Mouse (Mus musculus): ENCODE measurements around the gene R3hdm1. TPM values are rescaled to one million over a fixed set of nuclear protein-coding genes. Genes with fewer than 3 reads are reported as not detected.

Gene R3hdm1
- total and polyA plus RNA-seq, 3 experiments, result 17.7 to 164 (median 106) TPM

GRCm38 (mm10) chr1:128285136-128285535, 182.0 kb downstream of the R3hdm1 start:
- H3K9ac ChIP-seq (ENCODE audit: control insufficient read depth, low read depth, low read length, poor library complexity, severe bottlenecking), result no peak overlapping the region

More at GRCm38 (mm10) chr1:128285136-128285535, 182.0 kb downstream of the R3hdm1 start:
- no peaks in the 10 kb centered on the region for H3K79me2 ChIP-seq (ENCODE audit: control insufficient read depth, insufficient read depth, low read length, poor library complexity)
- H3K4me1 ChIP-seq (ENCODE audit: control insufficient read depth in 1 of 2, insufficient read depth in 2 of 2, low read length in 2 of 2), result no peaks in the 10 kb centered on the region
- no peak for DNase-seq (ENCODE audit: low read depth, low spot score)
- H3K4me3 ChIP-seq (ENCODE audit: control insufficient read depth in 1 of 2, insufficient read depth in 1 of 2, low read depth in 2 of 2, low read length in 2 of 2), result no peak overlapping the region
- no peaks in the 10 kb centered on the region for H3K9me3 ChIP-seq (replicated peaks; ENCODE audit: insufficient read depth, low read length)
- no peaks in the 10 kb centered on the region for H3K27me3 ChIP-seq (ENCODE audit: control insufficient read depth in 1 of 2, insufficient read depth in 2 of 2, low read length in 2 of 2)
- TF ChIP-seq UBTF (IDR thresholded peaks at IDR 0.05; ENCODE audit: borderline replicate concordance, insufficient read depth, low read depth, low read length) (no peak), BHLHE40 (IDR thresholded peaks at IDR 0.05; ENCODE audit: borderline replicate concordance, low read depth, low read length) (no peak), POLR2A (IDR thresholded peaks at IDR 0.05; ENCODE audit: control insufficient read depth in 1 of 2, insufficient read depth in 1 of 2, low read depth in 1 of 2, low read length in 2 of 2, poor library complexity in 1 of 2) (no peak), ETS1 (IDR thresholded peaks at IDR 0.05; ENCODE audit: low read depth, low read length) (no peak)
- no peaks in the 10 kb centered on the region for H3K36me3 ChIP-seq (ENCODE audit: control insufficient read depth in 1 of 2, insufficient read depth in 2 of 2, low read length in 2 of 2)
- H3K27ac ChIP-seq (ENCODE audit: control insufficient read depth, low read depth, low read length), result no peak overlapping the region

Other genes with a start within 250 kb of the R3hdm1 start
- gene Map3k19, start 248.3 kb upstream of the R3hdm1 start, total RNA-seq (2012; rRNA removed), result not detected in 2 replicates
- gene Map3k19, start 248.3 kb upstream of the R3hdm1 start, polyA plus RNA-seq (2012; ENCODE audit: insufficient read depth in 1 of 2, insufficient read length in 2 of 2, low read depth in 1 of 2, low replicate concordance in 2 of 2, missing spikeins in 1 of 2), result not detected
- 59.3 and 62.3 TPM in 2 replicates for gene Rab3gap1, start 234.5 kb upstream of the R3hdm1 start, total RNA-seq (2012; rRNA removed)
- 10 to 100 TPM; 25.8 to 45.5 TPM for gene Rab3gap1, start 234.5 kb upstream of the R3hdm1 start, polyA plus RNA-seq (2012; ENCODE audit: insufficient read depth in 1 of 2, insufficient read length in 2 of 2, low read depth in 1 of 2, low replicate concordance in 2 of 2, missing spikeins in 1 of 2)
- 4.1 and 4.8 TPM in 2 replicates for gene Zranb3, start 254 bp upstream of the R3hdm1 start, total RNA-seq (2012; rRNA removed)
- gene Zranb3, start 254 bp upstream of the R3hdm1 start, polyA plus RNA-seq (2012; ENCODE audit: insufficient read depth in 1 of 2, insufficient read length in 2 of 2, low read depth in 1 of 2, low replicate concordance in 2 of 2, missing spikeins in 1 of 2), result 1 to 10 TPM in 1 of 2 experiments, not detected in 1; 3.9 TPM
- gene Ubxn4, start 140.7 kb downstream of the R3hdm1 start, total RNA-seq (2012; rRNA removed), result 41.0 and 46.3 TPM in 2 replicates
- 10 to 100 TPM in 1 of 2 experiments, not detected in 1; 66.8 TPM for gene Ubxn4, start 140.7 kb downstream of the R3hdm1 start, polyA plus RNA-seq (2012; ENCODE audit: insufficient read depth in 1 of 2, insufficient read length in 2 of 2, low read depth in 1 of 2, low replicate concordance in 2 of 2, missing spikeins in 1 of 2)
- gene Lct, start 225.0 kb downstream of the R3hdm1 start, total RNA-seq (2012; rRNA removed), result under 0.01 TPM in 1 of 2 replicates, not detected in the other
- under 1 TPM in 1 of 2 experiments, not detected in 1; 0.06 TPM for gene Lct, start 225.0 kb downstream of the R3hdm1 start, polyA plus RNA-seq (2012; ENCODE audit: insufficient read depth in 1 of 2, insufficient read length in 2 of 2, low read depth in 1 of 2, low replicate concordance in 2 of 2, missing spikeins in 1 of 2)